Mouse (Mus musculus): Measurements from ENCODE around the gene B230104I21Rik. TPM values are rescaled to one million over a fixed set of nuclear protein-coding genes. Genes with fewer than 3 reads are reported as not detected.
A peak's percentile ranks its signal among the peaks of the same experiment; 100 is the strongest.

B230104I21Rik gene
- polyA plus RNA-seq, 1 experiment from 2014 or later = not detected

GRCm38 (mm10) chr4:154378876-154379275, 42.9 kb downstream of the B230104I21Rik start:
- Histone ChIP-seq H3K27ac (ENCODE audit: low read length) (no peak overlapping the region), H3K4me1 (ENCODE audit: control insufficient read depth, insufficient read depth, low read length) (peaks cover 11% of the 10 kb centered on the region), H3K9ac (ENCODE audit: low read depth, low read length) (no peak overlapping the region), H3K4me3 (ENCODE audit: low read length) (no peak overlapping the region), H3K4me2 (ENCODE audit: low read depth, low read length) (no peak overlapping the region), H3K27me3 (replicated peaks; ENCODE audit: control insufficient read depth, insufficient read depth, low read length) (no peaks in the 10 kb centered on the region), H3K36me3 (ENCODE audit: control insufficient read depth, insufficient read depth, low read length) (no peaks in the 10 kb centered on the region), H3K9me3 (ENCODE audit: control insufficient read depth, low read length) (no peaks in the 10 kb centered on the region)
- 93% methylated on average over 2 of the region's 2 CpGs for WGBS
- ATAC-seq = no peak

- no peaks in the 10 kb centered on the region for H3K36me3 ChIP-seq (ENCODE audit: control insufficient read depth, insufficient read depth, low read length)
- H3K27ac ChIP-seq (ENCODE audit: low read length) = no peak overlapping the region
- H3K4me1 ChIP-seq (ENCODE audit: control insufficient read depth, insufficient read depth, low read length) = 0 out of 2 replicates have a peak, but pooled peaks cover 3% of the 10 kb centered on the region
- ATAC-seq = no peak
- no peaks in the 10 kb centered on the region for H3K27me3 ChIP-seq (replicated peaks; ENCODE audit: control insufficient read depth, insufficient read depth, low read length)
- no peak overlapping the region for H3K4me3 ChIP-seq (ENCODE audit: low read length)
- H3K9ac ChIP-seq (ENCODE audit: low read depth, low read length) = no peak overlapping the region
- H3K4me2 ChIP-seq (ENCODE audit: low read depth, low read length) = no peak overlapping the region
- WGBS = 71% methylated on average over 8 of the region's 8 CpGs
- no peaks in the 10 kb centered on the region for H3K9me3 ChIP-seq (ENCODE audit: control insufficient read depth, low read length)
Measured at GRCm38 (mm10) chr4:154385208-154385607, 49.3 kb downstream of the B230104I21Rik start.

GRCm38 (mm10) chr4:154385918-154386317, 50.0 kb downstream of the B230104I21Rik start:
- no peak for ATAC-seq
- Histone ChIP-seq H3K27me3 (replicated peaks; ENCODE audit: control insufficient read depth, insufficient read depth, low read length) (no peaks in the 10 kb centered on the region), H3K9ac (ENCODE audit: low read depth, low read length) (no peak overlapping the region), H3K36me3 (ENCODE audit: control insufficient read depth, insufficient read depth, low read length) (no peaks in the 10 kb centered on the region), H3K27ac (ENCODE audit: low read length) (no peak overlapping the region), H3K4me1 (ENCODE audit: control insufficient read depth, insufficient read depth, low read length) (peaks cover 5% of the 10 kb centered on the region; the same call in 1 of the 2 replicates), H3K9me3 (ENCODE audit: control insufficient read depth, low read length) (no peaks in the 10 kb centered on the region), H3K4me2 (ENCODE audit: low read depth, low read length) (no peak overlapping the region), H3K4me3 (ENCODE audit: low read length) (no peak overlapping the region)
- WGBS = 65% methylated on average over 2 of the region's 2 CpGs

- Histone ChIP-seq H3K9ac (ENCODE audit: low read depth, low read length) (no peak overlapping the region), H3K4me3 (ENCODE audit: low read length) (no peak overlapping the region), H3K27me3 (replicated peaks; ENCODE audit: control insufficient read depth, insufficient read depth, low read length) (no peaks in the 10 kb centered on the region), H3K9me3 (ENCODE audit: control insufficient read depth, low read length) (no peaks in the 10 kb centered on the region), H3K4me1 (ENCODE audit: control insufficient read depth, insufficient read depth, low read length) (peaks cover 5% of the 10 kb centered on the region; the same call in 1 of the 2 replicates), H3K36me3 (ENCODE audit: control insufficient read depth, insufficient read depth, low read length) (no peaks in the 10 kb centered on the region), H3K4me2 (ENCODE audit: low read depth, low read length) (no peak overlapping the region), H3K27ac (ENCODE audit: low read length) (no peak overlapping the region)
- 48% methylated on average over 8 of the region's 8 CpGs for WGBS
- no peak for ATAC-seq
Measured at GRCm38 (mm10) chr4:154386810-154387209, 50.9 kb downstream of the B230104I21Rik start.

GRCm38 (mm10) chr4:154389641-154390040, 53.7 kb downstream of the B230104I21Rik start:
- 0 out of 2 replicates have a peak overlapping the region, but pooled peaks have one; percentile 5 for H3K27ac ChIP-seq (ENCODE audit: low read length)
- no peaks in the 10 kb centered on the region for H3K9me3 ChIP-seq (ENCODE audit: control insufficient read depth, low read length)
- no peaks in the 10 kb centered on the region for H3K27me3 ChIP-seq (replicated peaks; ENCODE audit: control insufficient read depth, insufficient read depth, low read length)
- peaks cover 24% of the 10 kb centered on the region for H3K4me1 ChIP-seq (ENCODE audit: control insufficient read depth, insufficient read depth, low read length)
- H3K4me2 ChIP-seq (ENCODE audit: low read depth, low read length) = no peak overlapping the region
- no peak overlapping the region for H3K4me3 ChIP-seq (ENCODE audit: low read length)
- no peak overlapping the region for H3K9ac ChIP-seq (ENCODE audit: low read depth, low read length)
- 86% methylated on average over 2 of the region's 2 CpGs for WGBS
- no peaks in the 10 kb centered on the region for H3K36me3 ChIP-seq (ENCODE audit: control insufficient read depth, insufficient read depth, low read length)
- no peak for ATAC-seq

- no peaks in the 10 kb centered on the region for H3K9me3 ChIP-seq (ENCODE audit: control insufficient read depth, low read length)
- no peaks in the 10 kb centered on the region for H3K27me3 ChIP-seq (replicated peaks; ENCODE audit: control insufficient read depth, insufficient read depth, low read length)
- ATAC-seq = no peak; the same call in 1 of the 2 replicates
- H3K4me2 ChIP-seq (ENCODE audit: low read depth, low read length) = no peak overlapping the region
- 28% methylated on average over 20 of the region's 20 CpGs for WGBS
- H3K4me3 ChIP-seq (ENCODE audit: low read length) = no peak overlapping the region
- H3K4me1 ChIP-seq (ENCODE audit: control insufficient read depth, insufficient read depth, low read length) = peaks cover 29% of the 10 kb centered on the region
- H3K36me3 ChIP-seq (ENCODE audit: control insufficient read depth, insufficient read depth, low read length) = no peaks in the 10 kb centered on the region
- H3K27ac ChIP-seq (ENCODE audit: low read length) = 0 out of 2 replicates have a peak overlapping the region, but pooled peaks have one; percentile 21
- peak overlapping the region; percentile 34; the same call in 1 of the 2 replicates for H3K9ac ChIP-seq (ENCODE audit: low read depth, low read length)
Measured at GRCm38 (mm10) chr4:154390333-154391080, 54.6 kb downstream of the B230104I21Rik start.

GRCm38 (mm10) chr4:154392641-154393040, 56.7 kb downstream of the B230104I21Rik start:
- H3K4me3 ChIP-seq (ENCODE audit: low read length) = no peak overlapping the region
- 0 out of 2 replicates have a peak overlapping the region, but pooled peaks have one; percentile 33 for H3K9ac ChIP-seq (ENCODE audit: low read depth, low read length)
- no peak overlapping the region for H3K4me2 ChIP-seq (ENCODE audit: low read depth, low read length)
- no peaks in the 10 kb centered on the region for H3K9me3 ChIP-seq (ENCODE audit: control insufficient read depth, low read length)
- H3K27me3 ChIP-seq (replicated peaks; ENCODE audit: control insufficient read depth, insufficient read depth, low read length) = no peaks in the 10 kb centered on the region
- ATAC-seq = peak; percentile 6; the same call in 1 of the 2 replicates
- H3K27ac ChIP-seq (ENCODE audit: low read length) = no peak overlapping the region
- WGBS = 62% methylated on average over 1 of the region's 1 CpGs
- no peaks in the 10 kb centered on the region for H3K36me3 ChIP-seq (ENCODE audit: control insufficient read depth, insufficient read depth, low read length)
- H3K4me1 ChIP-seq (ENCODE audit: control insufficient read depth, insufficient read depth, low read length) = peaks cover 29% of the 10 kb centered on the region

GRCm38 (mm10) chr4:154393196-154394122, 57.5 kb downstream of the B230104I21Rik start:
- H3K27ac ChIP-seq (ENCODE audit: low read length) = no peak overlapping the region
- peak; percentile 52 for ATAC-seq
- H3K36me3 ChIP-seq (ENCODE audit: control insufficient read depth, insufficient read depth, low read length) = no peaks in the 10 kb centered on the region
- H3K27me3 ChIP-seq (replicated peaks; ENCODE audit: control insufficient read depth, insufficient read depth, low read length) = no peaks in the 10 kb centered on the region
- no peak overlapping the region for H3K4me3 ChIP-seq (ENCODE audit: low read length)
- H3K4me2 ChIP-seq (ENCODE audit: low read depth, low read length) = no peak overlapping the region
- 21% methylated on average over 18 of the region's 18 CpGs for WGBS
- peaks cover 29% of the 10 kb centered on the region for H3K4me1 ChIP-seq (ENCODE audit: control insufficient read depth, insufficient read depth, low read length)
- H3K9me3 ChIP-seq (ENCODE audit: control insufficient read depth, low read length) = no peaks in the 10 kb centered on the region
- H3K9ac ChIP-seq (ENCODE audit: low read depth, low read length) = peak overlapping the region; percentile 33; the same call in 1 of the 2 replicates

- Histone ChIP-seq H3K4me1 (ENCODE audit: control insufficient read depth, insufficient read depth, low read length) (peaks cover 29% of the 10 kb centered on the region), H3K9ac (ENCODE audit: low read depth, low read length) (no peak overlapping the region), H3K9me3 (ENCODE audit: control insufficient read depth, low read length) (no peaks in the 10 kb centered on the region), H3K4me3 (ENCODE audit: low read length) (no peak overlapping the region), H3K27ac (ENCODE audit: low read length) (no peak overlapping the region), H3K27me3 (replicated peaks; ENCODE audit: control insufficient read depth, insufficient read depth, low read length) (no peaks in the 10 kb centered on the region), H3K4me2 (ENCODE audit: low read depth, low read length) (no peak overlapping the region), H3K36me3 (ENCODE audit: control insufficient read depth, insufficient read depth, low read length) (no peaks in the 10 kb centered on the region)
- ATAC-seq = no peak; the same call in 1 of the 2 replicates
- 62% methylated on average over 7 of the region's 7 CpGs for WGBS
Measured at GRCm38 (mm10) chr4:154394123-154394722, 58.3 kb downstream of the B230104I21Rik start.
